Mouse (Mus musculus) MEL (cell line): ENCODE data around the gene AU018091.

Experiments
- CTCF ChIP-seq, 3 experiments: IDR thresholded peaks in 2 of 3; conservative IDR thresholded peaks in 1 of 3; 2 replicates each; pipeline ENCODE4 v1.5.1; 2011 to 2012; ENCODE audit warnings: low read length in 3 of 3, low read depth in 2 of 3, mild to moderate bottlenecking in 2 of 3, improper control_type of control experiment in 1 of 3, inconsistent platforms in 1 of 3, mixed read lengths in 1 of 3, moderate library complexity in 1 of 3; ENCODE audit not compliant: control insufficient read depth in 1 of 3, insufficient read depth in 1 of 3, poor library complexity in 1 of 3, severe bottlenecking in 1 of 3
- GATA1 ChIP-seq: IDR thresholded peaks from 2 replicates; pipeline ENCODE4 v1.6.1; 2011; ENCODE audit warnings: low read depth, low read length, improper control_type of control experiment
- JUND ChIP-seq: IDR thresholded peaks from 2 replicates; pipeline ENCODE4 v1.6.1; 2011; ENCODE audit warnings: low read depth, mild to moderate bottlenecking, improper control_type of control experiment, low read length
- KAT2A ChIP-seq: conservative IDR thresholded peaks from 2 replicates; pipeline ENCODE4 v1.6.1; 2012; ENCODE audit warnings: low read depth, low read length, improper control_type of control experiment, inconsistent platforms
- MAX ChIP-seq: IDR thresholded peaks from 2 replicates; pipeline ENCODE4 v1.6.1; 2011; ENCODE audit warnings: low read length, improper control_type of control experiment
- MXI1 ChIP-seq: IDR thresholded peaks from 2 replicates; pipeline ENCODE4 v1.6.1; 2011; ENCODE audit warnings: mild to moderate bottlenecking, low read depth, low read length, improper control_type of control experiment
- NRF1 ChIP-seq: IDR thresholded peaks from 2 replicates; pipeline ENCODE4 v1.6.1; 2014; ENCODE audit warnings: low read depth, mild to moderate bottlenecking, inconsistent platforms, low read length, improper control_type of control experiment, moderate library complexity; ENCODE audit not compliant: poor library complexity, insufficient read depth, severe bottlenecking
- POLR2A ChIP-seq, 2 experiments: IDR thresholded peaks; 2 replicates each; pipeline ENCODE4 v1.6.1; 2011 to 2012; ENCODE audit warnings: low read length in 2 of 2, mild to moderate bottlenecking in 2 of 2, control low read depth in 1 of 2, improper control_type of control experiment in 1 of 2, low read depth in 1 of 2, moderate library complexity in 1 of 2; ENCODE audit not compliant: control insufficient read depth in 1 of 2, insufficient read depth in 1 of 2, poor library complexity in 1 of 2
- SMC3 ChIP-seq: IDR thresholded peaks from 2 replicates; pipeline ENCODE4 v1.6.1; 2011; ENCODE audit warnings: low read depth, low read length, improper control_type of control experiment
- TCF12 ChIP-seq: IDR thresholded peaks from 2 replicates; pipeline ENCODE4 v1.6.1; 2014; ENCODE audit warnings: low read depth, mild to moderate bottlenecking, inconsistent platforms, low read length, improper control_type of control experiment, moderate library complexity
- UBTF ChIP-seq: IDR thresholded peaks from 2 replicates; pipeline ENCODE4 v1.6.1; 2012; ENCODE audit warnings: low read depth, mild to moderate bottlenecking, inconsistent platforms, low read length, improper control_type of control experiment, moderate library complexity, borderline replicate concordance; ENCODE audit not compliant: insufficient read depth
- ZNF384 ChIP-seq: IDR thresholded peaks from 2 replicates; pipeline ENCODE4 v1.6.1; 2012; ENCODE audit warnings: low read depth, mild to moderate bottlenecking, inconsistent platforms, low read length, improper control_type of control experiment

- no peak for TF ChIP-seq NRF1
- no peak for TF ChIP-seq SMC3
- TF ChIP-seq POLR2A (IDR thresholded peaks at IDR 0.05; ENCODE audit: control insufficient read depth in 1 of 2, insufficient read depth in 1 of 2, low read depth in 1 of 2, low read length in 2 of 2, poor library complexity in 1 of 2): no peak
- no peak for TF ChIP-seq TCF12
- no peak for TF ChIP-seq ZNF384
- TF ChIP-seq JUND: no peak
- TF ChIP-seq KAT2A: no peak
- TF ChIP-seq GATA1: no peak
- TF ChIP-seq MAX: no peak
- no peak for TF ChIP-seq UBTF
- TF ChIP-seq MXI1: no peak
- TF ChIP-seq CTCF (IDR thresholded peaks at IDR 0.05 in 2 of 3, conservative IDR thresholded peaks at IDR 0.05 in 1 of 3; ENCODE audit: control insufficient read depth in 1 of 3, insufficient read depth in 1 of 3, low read depth in 2 of 3, low read length in 3 of 3, poor library complexity in 1 of 3, severe bottlenecking in 1 of 3): no peak
Measured at GRCm38 (mm10) chr7:3213156-3213555, 44.2 kb upstream of the AU018091 start.
